Mouse (Mus musculus): ENCODE data around the gene Selenbp1.

DNA sequence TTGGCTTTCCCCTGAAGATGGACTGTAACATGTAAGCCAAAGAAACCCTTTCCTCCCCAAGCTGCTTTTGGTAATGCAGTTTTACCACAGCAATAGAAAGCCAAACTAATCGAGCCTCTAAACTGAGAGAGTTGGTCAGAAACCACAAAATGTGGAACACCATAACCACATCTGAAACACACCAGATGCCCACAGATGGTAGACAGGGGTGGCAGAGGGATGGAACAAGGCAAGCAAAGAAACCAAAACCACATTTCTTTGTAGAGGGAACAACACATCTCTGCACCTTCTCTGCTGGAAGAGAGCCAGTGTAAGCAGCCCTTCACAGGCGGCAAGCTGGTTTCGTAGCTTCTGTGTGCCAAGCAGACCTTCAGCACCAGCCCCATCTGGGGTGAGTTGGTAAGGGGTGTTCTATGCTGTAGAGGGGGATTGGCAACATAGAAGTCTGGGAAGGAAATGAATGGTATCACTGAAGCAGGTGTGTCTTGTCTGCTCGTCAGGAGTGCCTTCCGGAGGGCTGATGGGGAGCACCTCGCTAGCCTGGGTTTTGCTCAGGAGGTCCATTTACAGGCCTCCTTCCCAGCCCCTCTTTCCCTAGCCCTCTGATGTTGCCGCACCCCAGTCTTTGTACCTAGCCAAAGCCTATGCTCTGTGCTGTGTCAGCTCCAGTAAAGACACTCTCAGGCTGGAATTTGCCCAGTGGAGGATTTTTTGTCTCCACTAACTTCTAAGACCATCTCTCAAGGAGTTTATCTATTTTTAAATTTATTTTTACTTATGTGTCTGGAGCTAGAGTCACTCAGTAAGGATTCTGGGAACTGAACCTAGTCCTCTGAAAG, 16.7 kb upstream of the Selenbp1 start:
- TF ChIP-seq CTCF (IDR thresholded peaks at IDR 0.05; ENCODE audit: borderline replicate concordance, insufficient read depth, low read length): no peak
- no peak for TF ChIP-seq POLR2A (IDR thresholded peaks at IDR 0.05; ENCODE audit: low read depth, low read length)

Data from embryonic fibroblast, embryonic 13.5 days (primary cell).